Mouse (Mus musculus): ENCODE measurements around the gene Pex16. TPM values are rescaled to one million over a fixed set of nuclear protein-coding genes. Genes with fewer than 3 reads are reported as not detected.

The Pex16 gene
- polyA plus RNA-seq, 1 experiment from 2014 or later: 26.3 TPM

GRCm38 (mm10) chr2:92411705-92412104 is 37.2 kb downstream of the Pex16 start:
- Histone ChIP-seq H3K4me3 (ENCODE audit: low read depth, low read length) (no peak overlapping the region), H3K9ac (ENCODE audit: low read depth, low read length) (no peak overlapping the region), H3K9me3 (ENCODE audit: control insufficient read depth, low read length) (no peaks in the 10 kb centered on the region), H3K27ac (ENCODE audit: low read depth, low read length) (no peak overlapping the region), H3K27me3 (replicated peaks; ENCODE audit: control insufficient read depth, insufficient read depth, low read length) (no peaks in the 10 kb centered on the region), H3K4me2 (no peak overlapping the region), H3K36me3 (ENCODE audit: control insufficient read depth, insufficient read depth, low read length) (peaks cover 67% of the 10 kb centered on the region), H3K4me1 (replicated peaks; ENCODE audit: control insufficient read depth, insufficient read depth, low read length) (no peaks in the 10 kb centered on the region)
- no peak for DNase-seq (ENCODE audit: low spot score)
- ATAC-seq (replicated peaks; ENCODE audit: low FRiP score): no peak
- WGBS: 89% methylated on average over 10 of the region's 10 CpGs

- Histone ChIP-seq H3K4me2 (no peak overlapping the region), H3K4me3 (ENCODE audit: low read depth, low read length) (no peak overlapping the region), H3K4me1 (replicated peaks; ENCODE audit: control insufficient read depth, insufficient read depth, low read length) (no peaks in the 10 kb centered on the region), H3K9ac (ENCODE audit: low read depth, low read length) (no peak overlapping the region), H3K27ac (ENCODE audit: low read depth, low read length) (no peak overlapping the region), H3K36me3 (ENCODE audit: control insufficient read depth, insufficient read depth, low read length) (peaks cover 38% of the 10 kb centered on the region), H3K9me3 (ENCODE audit: control insufficient read depth, low read length) (no peaks in the 10 kb centered on the region), H3K27me3 (replicated peaks; ENCODE audit: control insufficient read depth, insufficient read depth, low read length) (no peaks in the 10 kb centered on the region)
- ATAC-seq (replicated peaks; ENCODE audit: low FRiP score) (no peak), DNase-seq (ENCODE audit: low spot score) (no peak)
- WGBS: 88% methylated on average over 7 of the region's 7 CpGs
Measured at GRCm38 (mm10) chr2:92421723-92422387, 47.4 kb downstream of the Pex16 start.

- no peak overlapping the region for H3K27ac ChIP-seq (ENCODE audit: low read depth, low read length)
- WGBS: 62% methylated on average over 10 of the region's 10 CpGs
- no peaks in the 10 kb centered on the region for H3K27me3 ChIP-seq (replicated peaks; ENCODE audit: control insufficient read depth, insufficient read depth, low read length)
- no peak overlapping the region for H3K4me3 ChIP-seq (ENCODE audit: low read depth, low read length)
- no peaks in the 10 kb centered on the region; the same call in 1 of the 2 replicates for H3K4me1 ChIP-seq (replicated peaks; ENCODE audit: control insufficient read depth, insufficient read depth, low read length)
- ATAC-seq (replicated peaks; ENCODE audit: low FRiP score): no peak
- H3K9ac ChIP-seq (ENCODE audit: low read depth, low read length): no peak overlapping the region
- no peak overlapping the region for H3K4me2 ChIP-seq
- peaks cover 38% of the 10 kb centered on the region for H3K36me3 ChIP-seq (ENCODE audit: control insufficient read depth, insufficient read depth, low read length)
- no peak for DNase-seq (ENCODE audit: low spot score)
- H3K9me3 ChIP-seq (ENCODE audit: control insufficient read depth, low read length): no peaks in the 10 kb centered on the region
Measured at GRCm38 (mm10) chr2:92422388-92423135, 48.1 kb downstream of the Pex16 start.

- peaks cover under 1% of the 10 kb centered on the region for H3K4me1 ChIP-seq (replicated peaks; ENCODE audit: control insufficient read depth, insufficient read depth, low read length)
- peaks cover 35% of the 10 kb centered on the region for H3K36me3 ChIP-seq (ENCODE audit: control insufficient read depth, insufficient read depth, low read length)
- no peak overlapping the region for H3K9ac ChIP-seq (ENCODE audit: low read depth, low read length)
- 88% methylated on average over 9 of the region's 9 CpGs for WGBS
- H3K27ac ChIP-seq (ENCODE audit: low read depth, low read length): no peak overlapping the region
- no peaks in the 10 kb centered on the region for H3K9me3 ChIP-seq (ENCODE audit: control insufficient read depth, low read length)
- H3K4me3 ChIP-seq (ENCODE audit: low read depth, low read length): no peak overlapping the region
- H3K27me3 ChIP-seq (replicated peaks; ENCODE audit: control insufficient read depth, insufficient read depth, low read length): no peaks in the 10 kb centered on the region
- ATAC-seq (replicated peaks; ENCODE audit: low FRiP score): no peak
- DNase-seq (ENCODE audit: low spot score): no peak
- H3K4me2 ChIP-seq: no peak overlapping the region
Measured at GRCm38 (mm10) chr2:92423156-92423555, 48.7 kb downstream of the Pex16 start.

- WGBS: 88% methylated on average over 9 of the region's 9 CpGs
- Histone ChIP-seq H3K27ac (ENCODE audit: low read depth, low read length) (no peak overlapping the region), H3K4me1 (replicated peaks; ENCODE audit: control insufficient read depth, insufficient read depth, low read length) (peaks cover 7% of the 10 kb centered on the region), H3K9ac (ENCODE audit: low read depth, low read length) (no peak overlapping the region), H3K9me3 (ENCODE audit: control insufficient read depth, low read length) (no peaks in the 10 kb centered on the region), H3K36me3 (ENCODE audit: control insufficient read depth, insufficient read depth, low read length) (peaks cover 35% of the 10 kb centered on the region), H3K4me2 (no peak overlapping the region), H3K4me3 (ENCODE audit: low read depth, low read length) (no peak overlapping the region), H3K27me3 (replicated peaks; ENCODE audit: control insufficient read depth, insufficient read depth, low read length) (no peaks in the 10 kb centered on the region)
- DNase-seq (ENCODE audit: low spot score) (no peak), ATAC-seq (replicated peaks; ENCODE audit: low FRiP score) (no peak)
Measured at GRCm38 (mm10) chr2:92423702-92424461, 49.4 kb downstream of the Pex16 start.

GRCm38 (mm10) chr2:92424462-92425308 is 50.2 kb downstream of the Pex16 start:
- Histone ChIP-seq H3K9me3 (ENCODE audit: control insufficient read depth, low read length) (no peaks in the 10 kb centered on the region), H3K4me1 (replicated peaks; ENCODE audit: control insufficient read depth, insufficient read depth, low read length) (peaks cover 10% of the 10 kb centered on the region), H3K4me2 (no peak overlapping the region), H3K36me3 (ENCODE audit: control insufficient read depth, insufficient read depth, low read length) (peaks cover 27% of the 10 kb centered on the region), H3K4me3 (ENCODE audit: low read depth, low read length) (no peak overlapping the region), H3K9ac (ENCODE audit: low read depth, low read length) (no peak overlapping the region), H3K27ac (ENCODE audit: low read depth, low read length) (0 out of 2 replicates have a peak overlapping the region, but pooled peaks have one; percentile 36), H3K27me3 (replicated peaks; ENCODE audit: control insufficient read depth, insufficient read depth, low read length) (no peaks in the 10 kb centered on the region)
- WGBS: 89% methylated on average over 9 of the region's 9 CpGs
- ATAC-seq (replicated peaks; ENCODE audit: low FRiP score) (no peak), DNase-seq (ENCODE audit: low spot score) (no peak)

- H3K9me3 ChIP-seq (ENCODE audit: control insufficient read depth, low read length): no peaks in the 10 kb centered on the region
- no peak overlapping the region for H3K4me3 ChIP-seq (ENCODE audit: low read depth, low read length)
- no peaks in the 10 kb centered on the region for H3K27me3 ChIP-seq (replicated peaks; ENCODE audit: control insufficient read depth, insufficient read depth, low read length)
- H3K27ac ChIP-seq (ENCODE audit: low read depth, low read length): no peak overlapping the region
- WGBS: 90% methylated on average over 4 of the region's 4 CpGs
- ATAC-seq (replicated peaks; ENCODE audit: low FRiP score) (no peak), DNase-seq (ENCODE audit: low spot score) (no peak)
- peaks cover 25% of the 10 kb centered on the region for H3K36me3 ChIP-seq (ENCODE audit: control insufficient read depth, insufficient read depth, low read length)
- no peak overlapping the region for H3K9ac ChIP-seq (ENCODE audit: low read depth, low read length)
- H3K4me1 ChIP-seq (replicated peaks; ENCODE audit: control insufficient read depth, insufficient read depth, low read length): peaks cover 15% of the 10 kb centered on the region
- H3K4me2 ChIP-seq: no peak overlapping the region
Measured at GRCm38 (mm10) chr2:92425366-92425765, 50.9 kb downstream of the Pex16 start.

GRCm38 (mm10) chr2:92426426-92426825 is 52.0 kb downstream of the Pex16 start:
- Histone ChIP-seq H3K27me3 (replicated peaks; ENCODE audit: control insufficient read depth, insufficient read depth, low read length) (no peaks in the 10 kb centered on the region), H3K36me3 (ENCODE audit: control insufficient read depth, insufficient read depth, low read length) (peaks cover 15% of the 10 kb centered on the region), H3K9ac (ENCODE audit: low read depth, low read length) (no peak overlapping the region), H3K4me2 (no peak overlapping the region), H3K27ac (ENCODE audit: low read depth, low read length) (no peak overlapping the region), H3K4me1 (replicated peaks; ENCODE audit: control insufficient read depth, insufficient read depth, low read length) (peaks cover 25% of the 10 kb centered on the region), H3K4me3 (ENCODE audit: low read depth, low read length) (no peak overlapping the region), H3K9me3 (ENCODE audit: control insufficient read depth, low read length) (no peaks in the 10 kb centered on the region)
- WGBS: 87% methylated on average over 3 of the region's 3 CpGs
- DNase-seq (ENCODE audit: low spot score) (no peak), ATAC-seq (replicated peaks; ENCODE audit: low FRiP score) (no peak)
